Mouse (Mus musculus): ENCODE results near the gene Golga2.

Golga2 gene

GRCm38 (mm10) chr2:32287334-32287840 is at the start of gene Golga2:
Gene Golga2 (plus strand): TSS chr2:32287384.
- DNase-seq (ENCODE audit: low spot score in 2 of 2): no peak

DNA sequence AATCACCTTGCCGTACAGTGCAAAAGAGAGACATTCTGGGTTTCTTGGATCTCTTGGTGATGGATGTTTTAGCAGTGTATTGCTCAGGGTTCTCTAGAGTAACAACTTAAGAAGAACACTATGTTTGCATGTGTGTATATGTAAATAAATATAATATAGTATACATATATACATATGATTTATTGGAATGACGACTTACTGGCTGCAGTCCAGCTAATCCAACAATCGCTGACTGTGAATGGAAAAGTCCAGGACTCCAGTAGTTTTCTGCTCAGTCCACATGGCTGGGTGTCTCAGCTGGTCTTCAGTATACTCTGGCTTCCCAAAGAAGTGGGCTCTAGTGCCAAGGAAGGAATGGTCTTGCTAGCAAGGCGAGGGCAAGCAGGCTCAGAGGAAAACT is 49.6 kb upstream of the Golga2 start:
- no peak for DNase-seq (ENCODE audit: low spot score in 2 of 2)

DNA sequence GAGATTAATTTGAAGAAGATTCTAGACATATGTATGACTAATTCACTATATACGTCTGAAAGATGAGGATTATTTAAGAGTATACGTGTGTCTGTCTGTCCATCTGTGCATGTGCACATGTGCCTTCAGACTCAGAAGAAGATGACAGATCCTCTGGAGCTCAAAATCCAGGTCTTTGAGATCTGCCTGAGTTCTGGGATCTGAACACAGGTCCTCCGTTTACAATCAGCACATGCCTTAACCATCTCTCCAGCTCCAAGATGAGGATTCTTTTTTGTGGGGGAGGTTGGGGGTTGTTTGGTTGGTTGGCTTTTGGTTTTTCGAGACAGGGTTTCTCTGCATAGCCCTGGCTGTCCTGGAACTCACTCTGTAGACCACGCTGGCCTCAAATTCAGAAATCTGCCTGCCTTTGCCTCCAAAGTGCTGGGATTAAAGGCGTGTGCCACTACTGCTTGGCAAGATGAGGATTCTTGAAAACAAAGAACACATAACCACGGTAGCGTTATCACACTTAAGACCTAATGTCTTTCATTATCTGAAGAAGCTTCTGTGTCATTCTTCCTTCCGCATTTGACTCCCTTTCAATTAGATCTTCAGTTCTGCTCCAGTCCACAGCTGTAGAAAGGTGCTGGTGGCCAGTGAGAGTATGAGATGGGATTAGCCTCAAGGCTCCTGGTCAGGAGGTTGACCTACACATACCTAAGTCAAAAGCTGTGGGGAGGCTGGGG is 48.3 kb upstream of the Golga2 start:
- DNase-seq (ENCODE audit: low spot score in 2 of 2): no peak

DNA sequence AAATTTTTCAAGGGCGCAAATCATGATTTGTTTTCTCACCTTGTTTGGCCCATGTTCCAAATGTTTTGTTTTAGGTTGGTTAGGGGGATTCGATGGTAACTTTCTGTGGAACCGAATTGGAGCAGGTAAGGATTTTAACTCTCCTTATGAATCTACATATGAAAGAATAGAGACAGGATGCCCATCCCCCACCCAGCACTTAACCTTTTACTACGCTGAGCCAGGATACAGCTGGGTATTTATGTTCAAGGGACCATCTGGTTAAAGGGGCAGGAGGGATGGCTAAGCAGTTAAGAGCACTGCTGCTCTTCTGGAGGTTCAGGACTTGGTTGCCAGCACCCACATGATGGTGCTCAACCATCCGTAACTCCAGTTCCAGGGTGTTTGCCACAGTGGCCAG is 46.6 kb upstream of the Golga2 start:
- no peak for DNase-seq (ENCODE audit: low spot score in 2 of 2)

DNA sequence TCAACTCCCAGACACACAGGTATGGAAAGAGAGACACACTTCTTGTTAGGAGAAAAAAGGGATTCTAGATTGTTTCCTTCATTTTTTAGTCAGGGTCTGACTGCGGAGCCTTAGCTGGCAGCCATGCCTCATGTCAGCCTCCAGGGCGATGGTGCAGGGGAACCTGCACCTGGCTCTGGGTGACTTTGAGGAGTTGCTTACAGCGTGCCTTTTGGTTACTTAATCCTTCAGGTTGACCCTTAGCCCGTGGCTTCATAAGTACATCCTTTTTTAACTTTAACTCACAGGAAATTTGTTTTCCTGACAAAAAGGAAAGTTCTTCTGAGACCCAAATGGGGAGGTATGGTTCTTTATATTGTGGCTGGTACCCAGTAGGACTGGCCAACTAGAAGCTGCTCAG is 44.2 kb upstream of the Golga2 start:
- DNase-seq (ENCODE audit: low spot score in 2 of 2): no peak

GRCm38 (mm10) chr2:32246741-32247140 is 40.4 kb upstream of the Golga2 start:
- no peak for DNase-seq (ENCODE audit: low spot score in 2 of 2)

GRCm38 (mm10) chr2:32248377-32249361 is 38.5 kb upstream of the Golga2 start:
- no peak for DNase-seq (ENCODE audit: low spot score in 2 of 2)

- DNase-seq (ENCODE audit: low spot score in 2 of 2): no peak
These were observed 35.2 kb upstream of the Golga2 start for GRCm38 (mm10) chr2:32251791-32252527.

DNA sequence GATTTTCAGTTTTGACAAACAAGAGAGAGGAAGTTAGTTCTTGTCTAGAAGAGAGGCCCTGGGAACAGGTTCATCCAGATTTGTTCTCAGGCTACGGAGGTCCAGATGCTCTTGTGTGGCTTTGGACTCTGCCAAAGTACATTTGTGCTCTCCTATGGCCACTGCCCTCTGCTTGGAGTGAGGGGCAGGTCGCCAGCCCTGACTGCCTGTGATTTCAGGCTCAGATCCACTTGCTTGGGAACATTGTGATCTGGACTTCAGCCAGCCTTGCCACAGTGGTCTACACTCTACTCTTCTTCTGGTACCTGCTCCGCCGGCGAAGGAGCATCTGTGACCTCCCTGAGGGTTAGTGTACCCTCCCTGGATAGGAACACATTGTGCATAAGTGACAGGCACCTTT is 34.5 kb upstream of the Golga2 start:
- no peak for DNase-seq (ENCODE audit: low spot score in 2 of 2)

DNA sequence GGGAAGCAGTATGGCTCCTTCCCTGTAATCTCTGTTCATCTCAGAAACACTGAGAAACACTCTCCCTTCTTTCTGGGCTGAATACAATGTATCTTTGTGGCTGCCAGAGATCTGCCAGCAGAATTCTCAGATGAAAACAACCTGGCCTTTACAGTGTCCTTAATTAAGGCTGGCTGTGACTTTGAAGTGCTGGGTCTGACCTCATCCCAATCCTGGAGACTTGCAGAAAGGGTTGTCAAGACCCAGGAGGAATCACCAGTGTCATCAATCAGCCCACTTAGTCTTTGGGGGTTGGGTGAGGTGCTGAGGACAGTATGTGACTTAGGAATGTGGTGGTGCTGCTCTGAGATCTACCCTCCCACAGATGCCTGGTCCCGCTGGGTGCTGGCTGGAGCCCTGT is 33.8 kb upstream of the Golga2 start:
- DNase-seq (ENCODE audit: low spot score in 2 of 2): no peak

GRCm38 (mm10) chr2:32254563-32254962 is 32.6 kb upstream of the Golga2 start:
- DNase-seq (ENCODE audit: low spot score in 2 of 2): no peak

DNA sequence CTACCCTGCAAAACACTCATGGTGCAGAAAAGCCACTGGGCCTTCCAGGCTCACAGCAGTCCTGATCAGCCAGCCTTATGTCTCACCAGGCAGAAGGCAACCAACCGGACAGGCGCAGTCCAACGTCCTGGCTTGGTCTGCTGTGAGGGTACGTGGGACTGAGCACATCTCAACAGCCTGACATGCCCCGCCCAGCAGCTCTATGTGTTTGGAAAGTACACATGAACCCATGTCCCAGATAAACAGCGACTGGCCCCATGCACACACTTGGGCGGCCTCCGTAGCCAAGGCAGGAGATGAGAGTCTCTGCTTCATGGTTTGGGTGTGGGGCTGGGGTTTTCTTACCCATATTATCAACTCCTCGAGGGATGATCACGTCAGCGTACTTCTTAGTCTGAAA is 30.9 kb upstream of the Golga2 start:
- no peak for DNase-seq (ENCODE audit: low spot score in 2 of 2)

DNA sequence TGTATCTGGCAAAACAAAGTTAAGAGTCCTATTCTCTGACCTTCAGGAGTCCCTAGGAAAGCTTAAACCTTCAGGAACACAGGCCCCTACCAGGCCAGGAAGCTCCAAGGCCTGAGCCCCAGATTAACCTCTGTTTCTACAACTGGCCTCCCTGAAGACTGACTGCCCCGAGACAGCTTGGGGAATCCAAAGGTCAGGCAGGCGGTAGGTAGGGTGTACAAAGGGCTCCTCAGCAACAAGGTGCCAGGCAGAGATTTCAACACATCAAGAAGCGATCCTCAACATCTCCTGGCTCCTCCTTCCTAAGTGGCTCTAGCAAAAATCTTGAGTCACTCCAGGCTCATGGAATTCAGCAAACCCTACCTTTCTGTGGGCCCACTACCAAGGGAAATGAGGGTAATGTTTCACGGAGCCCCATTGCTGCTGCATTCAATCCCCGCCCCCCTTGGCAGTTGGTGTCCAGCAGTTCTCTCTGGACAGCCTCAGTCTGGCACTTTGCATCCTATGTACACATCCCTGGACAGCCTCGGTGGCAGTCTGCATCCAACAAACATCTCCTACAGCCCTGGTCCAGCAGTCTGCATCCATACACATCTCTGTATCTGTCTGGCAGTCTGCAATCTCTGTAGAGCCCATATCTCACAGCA is 28.2 kb upstream of the Golga2 start:
- no peak for DNase-seq (ENCODE audit: low spot score in 2 of 2)

- peak; percentile 87 for DNase-seq (ENCODE audit: low spot score in 2 of 2)
These were observed 27.3 kb upstream of the Golga2 start, which contains the start of gene Uck1 for GRCm38 (mm10) chr2:32259657-32260417. Gene Uck1 (minus strand): TSS chr2:32260159.

DNA sequence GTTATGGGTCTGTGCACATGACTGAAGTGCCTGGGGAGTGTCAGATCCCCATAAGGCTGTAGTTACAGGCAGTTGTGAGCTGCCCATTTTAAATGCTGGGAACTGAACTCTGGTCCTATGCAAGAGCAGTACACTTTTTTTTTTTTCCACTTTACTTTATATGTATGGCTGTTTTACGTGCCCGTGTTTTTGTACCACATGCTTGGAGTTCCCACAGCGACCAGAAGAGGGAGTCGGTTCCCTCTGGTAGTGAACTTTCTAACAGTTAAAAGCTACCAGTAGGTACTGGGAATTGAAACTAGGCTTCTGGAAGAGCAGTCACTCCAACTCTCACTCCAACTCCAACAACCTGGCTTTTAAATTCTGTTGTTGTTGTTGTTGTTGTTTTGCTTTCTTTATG is 26.5 kb upstream of the Golga2 start:
- DNase-seq (ENCODE audit: low spot score in 2 of 2): no peak

GRCm38 (mm10) chr2:32275823-32276222 is 11.4 kb upstream of the Golga2 start:
- no peak for DNase-seq (ENCODE audit: low spot score in 2 of 2)

DNA sequence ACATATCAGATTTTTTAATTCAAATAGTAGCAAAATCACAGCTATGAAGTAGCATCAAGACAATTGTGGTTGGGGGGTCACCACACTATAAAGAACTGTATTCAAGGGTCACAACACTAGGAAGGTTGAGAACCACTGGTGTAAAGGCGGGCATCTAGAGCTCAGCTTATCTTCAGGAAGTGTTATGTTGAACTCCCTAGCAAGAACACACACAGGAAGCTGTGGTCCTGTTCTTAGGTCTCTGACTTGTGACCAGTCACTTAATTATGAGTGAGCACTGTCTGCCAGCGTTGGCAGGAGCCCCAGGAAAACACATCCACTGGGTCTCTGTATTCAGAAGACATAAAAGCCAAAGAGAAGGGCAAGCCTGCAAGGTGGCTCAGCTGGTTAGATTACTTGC is 4.9 kb upstream of the Golga2 start:
- no peak for DNase-seq (ENCODE audit: low spot score in 2 of 2)

DNA sequence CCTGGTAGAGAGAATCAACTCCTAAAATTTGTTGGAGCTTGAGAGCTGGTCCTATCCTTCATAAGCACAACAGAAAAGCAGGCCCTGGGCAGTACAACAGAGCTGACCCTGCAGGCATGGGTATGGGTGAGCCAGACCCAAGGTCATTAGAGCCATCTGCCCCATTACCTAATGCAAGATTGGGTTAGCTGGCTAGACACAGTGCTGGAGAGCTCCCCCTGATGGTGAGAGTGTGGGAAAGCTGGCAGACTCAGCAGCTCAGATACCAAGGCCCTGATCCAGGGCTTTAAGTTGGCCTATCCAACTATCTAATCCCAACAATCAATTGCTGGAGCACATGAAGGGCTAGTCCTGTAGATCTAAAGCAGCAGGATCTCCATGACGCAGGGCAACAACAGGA is 4.5 kb upstream of the Golga2 start:
- no peak for DNase-seq (ENCODE audit: low spot score in 2 of 2)

DNA sequence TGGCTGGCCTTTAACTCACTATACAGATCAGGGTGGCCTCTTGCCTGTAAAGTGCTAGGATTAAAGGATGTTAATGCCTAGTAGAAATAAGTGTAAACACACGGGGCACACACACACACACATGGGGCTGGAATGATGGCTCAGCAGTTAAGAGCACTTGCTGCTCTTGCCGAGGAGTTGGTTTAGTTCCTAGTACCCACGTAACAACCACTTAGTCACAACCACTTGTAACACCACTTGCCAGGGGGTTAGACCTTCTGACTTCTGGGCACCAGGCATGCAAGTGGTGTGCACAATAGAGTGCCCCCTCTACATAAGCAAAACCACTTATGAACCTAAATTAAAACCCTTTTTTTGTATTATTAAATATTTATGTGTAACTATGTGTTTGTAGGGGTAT is 3.2 kb upstream of the Golga2 start:
- no peak for DNase-seq (ENCODE audit: low spot score in 2 of 2)

GRCm38 (mm10) chr2:32287923-32288367 is 761 bp downstream of the Golga2 start, which contains the start of gene Swi5:
Gene Swi5 (minus strand): TSS chr2:32288075.
- DNase-seq (ENCODE audit: low spot score in 2 of 2): peak; percentile 98
